Mouse (Mus musculus) testis, adult 2 months (tissue): ENCODE measurements around the gene Spta1. TPM values are rescaled to one million over a fixed set of nuclear protein-coding genes. Genes with fewer than 3 reads are reported as not detected.

Experiments
- H3K27ac ChIP-seq: fragments of 200-500 bp; 2 replicates; pipeline ENCODE4 v1.5.1; 2012; ENCODE audit warnings: low read depth, low read length; ENCODE audit not compliant: control insufficient read depth, insufficient read depth
- H3K27me3 ChIP-seq: fragments of 200-500 bp; 2 replicates; pipeline ENCODE4 v1.6.1; 2012; ENCODE audit warnings: mild to moderate bottlenecking, low read length, moderate library complexity; ENCODE audit not compliant: control insufficient read depth, insufficient read depth
- H3K36me3 ChIP-seq: fragments of 200-500 bp; 2 replicates; pipeline ENCODE4 v1.6.1; 2012; ENCODE audit warnings: mild to moderate bottlenecking, low read length; ENCODE audit not compliant: control insufficient read depth, insufficient read depth
- H3K4me1 ChIP-seq: fragments of 200-500 bp; 2 replicates; pipeline ENCODE4 v1.6.1; 2012; ENCODE audit warnings: low read length; ENCODE audit not compliant: control insufficient read depth, insufficient read depth
- H3K4me3 ChIP-seq: fragments of 200-500 bp; 2 replicates; pipeline ENCODE4 v1.5.1; 2012; ENCODE audit warnings: low read depth, mild to moderate bottlenecking, low read length, moderate library complexity, mixed read lengths; ENCODE audit not compliant: control insufficient read depth
- CTCF ChIP-seq: fragments of 200-500 bp; IDR thresholded peaks from 2 replicates; pipeline ENCODE4 v1.5.1; 2012; ENCODE audit warnings: low read depth, mild to moderate bottlenecking, inconsistent platforms, low read length, moderate library complexity; ENCODE audit not compliant: control insufficient read depth, insufficient read depth, insufficient replicate concordance
- POLR2A ChIP-seq: fragments of 200-500 bp; IDR thresholded peaks from 2 replicates; pipeline ENCODE4 v1.6.1; 2012; ENCODE audit warnings: low read depth, mild to moderate bottlenecking, inconsistent platforms, low read length, moderate library complexity; ENCODE audit not compliant: control insufficient read depth
- polyA plus RNA-seq: library from polyadenylated mRNA; depleted of rRNA; stranded (reverse); fragments of >200 nt; gene quantifications from 2 replicates; pipeline ENCODE4 v1.2.3, GENCODE M21; 2012

Gene Spta1
- polyA plus RNA-seq, 1 experiment, result 5.2 TPM

GRCm38 (mm10) chr1:174216528-174217204 lies 44.1 kb downstream of the Spta1 start:
- Histone ChIP-seq H3K4me3 (peak overlapping the region; percentile 42; the same call in 1 of the 2 replicates), H3K27ac (no peak overlapping the region), H3K4me1 (no peaks in the 10 kb centered on the region), H3K36me3 (no peaks in the 10 kb centered on the region), H3K27me3 (no peaks in the 10 kb centered on the region)
- no peak for TF ChIP-seq POLR2A
- no peak for TF ChIP-seq CTCF

GRCm38 (mm10) chr1:174239916-174240315 lies 67.3 kb downstream of the Spta1 start:
- H3K4me3 ChIP-seq, result no peak overlapping the region
- no peaks in the 10 kb centered on the region for H3K4me1 ChIP-seq
- H3K27me3 ChIP-seq, result no peaks in the 10 kb centered on the region
- H3K27ac ChIP-seq, result no peak overlapping the region
- H3K36me3 ChIP-seq, result no peaks in the 10 kb centered on the region
- no peak for TF ChIP-seq CTCF
- TF ChIP-seq POLR2A, result no peak

GRCm38 (mm10) chr1:174244621-174245020 lies 72.0 kb downstream of the Spta1 start:
- Histone ChIP-seq H3K27ac (no peak overlapping the region), H3K4me3 (no peak overlapping the region), H3K27me3 (no peaks in the 10 kb centered on the region), H3K4me1 (no peaks in the 10 kb centered on the region), H3K36me3 (no peaks in the 10 kb centered on the region)
- TF ChIP-seq POLR2A (no peak), CTCF (no peak)

DNA sequence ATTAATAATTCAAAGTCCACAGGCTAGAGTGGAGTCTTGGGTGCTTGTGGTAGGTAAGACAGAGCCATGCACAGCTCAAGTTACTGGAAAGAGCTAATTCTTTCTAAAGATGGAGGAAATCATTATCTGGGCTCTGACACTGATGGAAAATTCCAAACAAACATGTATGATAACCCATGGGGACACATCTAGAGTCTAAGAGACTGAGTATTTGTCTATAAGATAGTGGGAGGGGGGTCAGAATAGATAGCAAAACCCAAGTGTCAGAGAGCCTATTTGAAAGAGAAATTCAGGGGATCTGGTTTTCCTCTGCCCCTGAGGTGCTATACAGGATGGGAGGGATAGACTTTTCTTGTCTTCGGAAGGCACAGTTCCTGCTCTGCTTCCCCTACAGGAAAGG lies 73.5 kb downstream of the Spta1 start:
- no peak overlapping the region for H3K4me3 ChIP-seq
- H3K4me1 ChIP-seq, result no peaks in the 10 kb centered on the region
- no peaks in the 10 kb centered on the region for H3K36me3 ChIP-seq
- no peak overlapping the region for H3K27ac ChIP-seq
- no peak for TF ChIP-seq POLR2A
- no peak for TF ChIP-seq CTCF
- no peaks in the 10 kb centered on the region for H3K27me3 ChIP-seq

DNA sequence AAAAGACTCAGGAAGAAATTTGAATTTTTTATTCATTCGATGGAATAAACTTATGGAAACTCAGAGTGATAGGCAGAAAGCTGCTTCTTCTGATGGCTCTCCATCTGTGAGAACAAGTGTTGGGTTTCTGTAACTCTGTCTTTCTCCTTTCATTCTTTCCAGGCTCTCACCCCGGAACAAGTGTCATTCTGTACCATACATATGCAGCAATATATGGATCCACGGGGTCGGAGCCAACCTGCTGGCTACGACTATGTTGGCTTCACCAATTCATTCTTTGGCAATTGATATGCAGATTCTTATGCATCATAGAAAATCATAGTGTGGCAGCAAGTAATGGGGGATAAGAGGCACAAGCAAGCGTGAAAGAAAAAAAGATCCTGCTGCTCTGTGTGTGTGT lies 74.6 kb downstream of the Spta1 start:
- no peaks in the 10 kb centered on the region for H3K27me3 ChIP-seq
- H3K4me1 ChIP-seq, result no peaks in the 10 kb centered on the region
- TF ChIP-seq CTCF (no peak), POLR2A (no peak)
- no peak overlapping the region for H3K27ac ChIP-seq
- H3K36me3 ChIP-seq, result no peaks in the 10 kb centered on the region
- H3K4me3 ChIP-seq, result no peak overlapping the region

DNA sequence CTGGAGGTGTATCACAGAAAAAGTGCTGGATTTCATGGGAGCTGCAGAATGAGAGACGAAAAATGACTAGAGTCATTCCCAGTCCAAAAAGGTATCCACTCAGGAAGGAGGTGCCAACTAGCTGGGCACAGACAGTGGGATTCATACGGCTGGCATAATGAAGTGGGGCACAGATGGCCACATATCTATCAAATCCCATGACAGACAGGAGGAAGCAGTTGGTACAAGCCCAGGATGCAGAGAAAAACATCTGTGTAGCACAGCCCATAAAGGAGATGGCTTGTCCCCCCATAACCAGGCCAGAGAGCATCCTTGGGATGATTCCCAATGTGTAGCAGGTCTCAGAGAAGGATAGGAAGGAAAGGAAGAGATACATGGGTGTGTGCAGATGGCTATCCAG lies 77.8 kb downstream of the Spta1 start:
- H3K27ac ChIP-seq, result no peak overlapping the region
- H3K4me3 ChIP-seq, result no peak overlapping the region
- H3K27me3 ChIP-seq, result no peaks in the 10 kb centered on the region

GRCm38 (mm10) chr1:174251961-174252360 lies 79.4 kb downstream of the Spta1 start, which contains the start of gene Olfr419:
Olfr419 (minus strand) TSS chr1:174252061.
- TF ChIP-seq POLR2A (no peak), CTCF (no peak)
- H3K27me3 ChIP-seq, result no peaks in the 10 kb centered on the region
- H3K4me1 ChIP-seq, result no peaks in the 10 kb centered on the region
- H3K27ac ChIP-seq, result no peak within 1 kb of the TSS
- no peaks in the 10 kb centered on the region for H3K36me3 ChIP-seq
- H3K4me3 ChIP-seq, result no peak within 1 kb of the TSS

More for the DNA sequence above, 77.8 kb downstream of the Spta1 start:
- Histone ChIP-seq H3K36me3 (no peaks in the 10 kb centered on the region), H3K4me1 (no peaks in the 10 kb centered on the region)
- TF ChIP-seq POLR2A (no peak), CTCF (no peak)

DNA sequence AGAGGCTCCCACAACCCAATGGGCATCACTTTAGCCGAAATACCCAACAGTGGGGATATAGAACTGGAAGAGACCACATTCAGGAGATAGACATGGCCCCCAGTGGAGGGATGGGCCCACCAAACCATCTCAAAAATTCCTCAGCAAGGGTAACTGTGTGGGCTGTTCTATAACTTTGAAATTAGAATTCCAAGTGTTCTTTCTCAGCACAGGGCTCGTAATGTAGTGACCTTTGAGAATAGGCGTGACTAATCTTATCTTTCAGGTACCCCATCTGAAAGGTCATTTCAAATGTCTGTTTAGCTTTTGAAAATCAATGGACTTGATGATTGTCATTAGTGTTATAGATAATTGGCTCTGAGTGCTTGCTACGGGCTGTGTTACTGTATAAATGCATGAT lies 95.2 kb downstream of the Spta1 start:
- TF ChIP-seq POLR2A, result no peak
- TF ChIP-seq CTCF, result no peak
- Histone ChIP-seq H3K4me1 (no peaks in the 10 kb centered on the region), H3K27me3 (no peaks in the 10 kb centered on the region)

More for the DNA sequence above, 95.2 kb downstream of the Spta1 start:
- H3K27ac ChIP-seq, result no peak overlapping the region
- H3K36me3 ChIP-seq, result no peaks in the 10 kb centered on the region
- no peak overlapping the region for H3K4me3 ChIP-seq
